Mouse (Mus musculus) embryonic fibroblast, embryonic 13.5 days (primary cell): Measurements from ENCODE around the gene Arfip1.

ENCODE experiments used
- CTCF ChIP-seq: IDR thresholded peaks from 2 replicates; pipeline ENCODE4 v1.5.1; 2011; ENCODE audit warnings: mild to moderate bottlenecking, control low read depth, low read length, moderate library complexity, borderline replicate concordance; ENCODE audit not compliant: insufficient read depth
- POLR2A ChIP-seq: IDR thresholded peaks from 2 replicates; pipeline ENCODE4 v1.6.1; 2011; ENCODE audit warnings: low read depth, mild to moderate bottlenecking, control low read depth, low read length, moderate library complexity

DNA sequence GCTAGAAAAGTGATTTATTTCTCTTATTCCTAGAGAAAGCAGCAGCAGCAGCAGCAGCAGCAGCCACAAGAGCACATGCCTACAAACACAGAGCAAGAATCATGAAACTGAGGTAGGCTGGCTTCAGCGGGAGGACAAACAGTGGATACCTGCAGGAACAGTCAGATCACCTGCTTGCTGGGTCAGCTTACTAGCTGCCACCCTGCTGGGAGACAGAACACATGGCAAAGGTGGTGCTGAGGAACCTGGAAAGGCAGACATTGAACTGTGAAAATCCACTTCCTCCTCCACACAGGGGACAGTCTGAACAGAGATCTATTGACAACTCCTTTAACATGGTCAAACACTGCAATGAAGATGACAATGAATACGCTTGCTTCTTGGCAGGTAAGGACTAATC, 53.4 kb downstream of the Arfip1 start:
- TF ChIP-seq CTCF (no peak), POLR2A (no peak)
